ENCODE assay signal across 8 mouse cellular contexts in genomic region chr16:45407645-45408400, GRCm38 (mm10). TPM values are rescaled to one million over a fixed set of nuclear protein-coding genes. Genes with fewer than 3 reads are reported as not detected.
DNase-seq lines count a peak whose midpoint lies in the region; ATAC-seq and TF ChIP-seq lines count a peak whose summit lies in the region.

No protein-coding gene starts in this region.

- no peaks in the 10 kb centered on the region for H3K36me3 ChIP-seq in kidney, adult 2 months (ENCODE audit: control insufficient read depth, insufficient read depth, low read length)
- H3K36me3 ChIP-seq in hindbrain, postnatal 0 days (ENCODE audit: insufficient read depth, low read length): no peaks in the 10 kb centered on the region
- no peaks in the 10 kb centered on the region for H3K36me3 ChIP-seq in myocyte (ENCODE audit: control insufficient read depth, insufficient read depth)

- no peak for TF ChIP-seq CTCF in kidney, adult 2 months (conservative IDR thresholded peaks at IDR 0.05; ENCODE audit: insufficient read depth, insufficient read length, low read depth, low read length)
- no peak for TF ChIP-seq CTCF in cortical plate, adult 2 months (IDR thresholded peaks at IDR 0.05; ENCODE audit: extremely low read depth, insufficient read depth, low read length)
- no peak for TF ChIP-seq CTCF in hindbrain, postnatal 0 days (IDR thresholded peaks at IDR 0.05; ENCODE audit: low read depth)

- H3K27me3 ChIP-seq in kidney, adult 2 months (replicated peaks; ENCODE audit: control insufficient read depth, insufficient read depth, low read length): no peaks in the 10 kb centered on the region
- no peaks in the 10 kb centered on the region for H3K27me3 ChIP-seq in hindbrain, postnatal 0 days (ENCODE audit: insufficient read depth, low read length)
- no peaks in the 10 kb centered on the region for H3K27me3 ChIP-seq in myocyte (ENCODE audit: control insufficient read depth, insufficient read depth, insufficient read length)

- no peaks in the 10 kb centered on the region for H3K4me1 ChIP-seq in kidney, adult 2 months (ENCODE audit: control insufficient read depth, insufficient read depth, low read length)
- H3K4me1 ChIP-seq in cortical plate, adult 2 months (ENCODE audit: control insufficient read depth, insufficient read depth, low read length): peaks cover 2% of the 10 kb centered on the region
- H3K4me1 ChIP-seq in hindbrain, postnatal 0 days (ENCODE audit: insufficient read depth, low read length): no peaks in the 10 kb centered on the region

- peak overlapping the region; percentile 64 for H3K4me2 ChIP-seq in hindbrain, postnatal 0 days (ENCODE audit: low read depth, low read length)
- H3K4me2 ChIP-seq in myocyte (ENCODE audit: low read depth): peak overlapping the region; percentile 73

- ATAC-seq in hindbrain, postnatal 0 days: no peak

- H3K9me3 ChIP-seq in hindbrain, postnatal 0 days (ENCODE audit: low read length): no peaks in the 10 kb centered on the region

- peak overlapping the region; percentile 20 for H3ac ChIP-seq in myocyte (ENCODE audit: control insufficient read depth, insufficient read length)

- peaks cover 42% of the 10 kb centered on the region for H3K79me2 ChIP-seq in myocyte (ENCODE audit: control insufficient read depth, insufficient read depth)

- DNase-seq in kidney, adult 2 months: no peak
- no peak for DNase-seq in kidney, postnatal 4 days
- DNase-seq in hindbrain, postnatal 0 days (ENCODE audit: low spot score): peak; percentile 52
- no peak for DNase-seq in layer of hippocampus, postnatal 36 days
- no peak for DNase-seq in embryo, embryonic 10.5 days (ENCODE audit: low spot score)
- DNase-seq in spleen, postnatal 14 days (ENCODE audit: low spot score in 2 of 2): no peak

- no peak for TF ChIP-seq POLR2A in kidney, adult 2 months (IDR thresholded peaks at IDR 0.05; ENCODE audit: low read depth, low read length)
- TF ChIP-seq POLR2A in cortical plate, adult 2 months (IDR thresholded peaks at IDR 0.05; ENCODE audit: extremely low read depth, insufficient read depth, low read length): no peak
- TF ChIP-seq POLR2A in myocyte (IDR thresholded peaks at IDR 0.05; ENCODE audit: insufficient read length, low read depth): no peak

- peak overlapping the region; percentile 53 for H3K27ac ChIP-seq in kidney, adult 2 months (ENCODE audit: insufficient read depth, low read depth, low read length)
- H3K27ac ChIP-seq in cortical plate, adult 2 months (ENCODE audit: insufficient read depth, low read length): peak overlapping the region; percentile 85
- peak overlapping the region; percentile 98 for H3K27ac ChIP-seq in hindbrain, postnatal 0 days

- H3K9ac ChIP-seq in hindbrain, postnatal 0 days (replicated peaks; ENCODE audit: low read length): peak overlapping the region; percentile 90

- 23% methylated on average over 9 of the region's 9 CpGs for WGBS in kidney, adult 2 months
- WGBS in hindbrain, postnatal 0 days: 18% methylated on average over 9 of the region's 9 CpGs

- peak overlapping the region; percentile 79 for H3K4me3 ChIP-seq in kidney, adult 2 months (ENCODE audit: insufficient read depth, low read depth, low read length)
- peak overlapping the region; percentile 85 for H3K4me3 ChIP-seq in cortical plate, adult 2 months (ENCODE audit: insufficient read depth, low read length)
- H3K4me3 ChIP-seq in hindbrain, postnatal 0 days (ENCODE audit: low read length): peak overlapping the region; percentile 81
- peak overlapping the region; percentile 63 for H3K4me3 ChIP-seq in myocyte

TF ChIP-seq in myocyte, 11 proteins besides CTCF, POLR2A, EP300 and RAD21:
- TF ChIP-seq MYOD1 (IDR thresholded peaks at IDR 0.05; ENCODE audit: control insufficient read depth in 1 of 3, insufficient read length in 2 of 3, low read depth in 2 of 3): no peak
- no peak for TF ChIP-seq REST (IDR thresholded peaks at IDR 0.05; ENCODE audit: insufficient read depth, insufficient read length)
- TF ChIP-seq MYOG (IDR thresholded peaks at IDR 0.05; ENCODE audit: control insufficient read depth in 1 of 3, insufficient read depth in 1 of 3, insufficient read length in 2 of 3, low read depth in 2 of 3): no peak
- no peak for TF ChIP-seq E2F4 (IDR thresholded peaks at IDR 0.05; ENCODE audit: insufficient read depth)
- no peak for TF ChIP-seq TCF3 (IDR thresholded peaks at IDR 0.05; ENCODE audit: insufficient read length, low read depth)
- TF ChIP-seq TCF12 (IDR thresholded peaks at IDR 0.05; ENCODE audit: insufficient read depth, poor library complexity, severe bottlenecking): no peak

RNA-seq across cellular contexts. Expression of gene Cd200, which starts 1.0 kb away (rescaled TPM):
- 54.5 and 72.9 TPM in 2 replicates for polyA plus RNA-seq in kidney, adult 2 months (2012; rRNA removed)
- polyA plus RNA-seq in cortical plate, adult 2 months (2012; rRNA removed): 101 and 102 TPM in 2 replicates
- total RNA-seq in hindbrain, postnatal 0 days (2014; rRNA removed): 210 and 300 TPM in 2 replicates
- 354 and 385 TPM in 2 replicates for polyA plus RNA-seq in hindbrain, postnatal 0 days (2015; fragmentation: Nextera tagmentation; extraction: Ambion mirVana)
- 40.3 TPM for polyA plus RNA-seq in myocyte (2012; fragmentation: generic; extraction: Trizol)
- total RNA-seq in layer of hippocampus, postnatal 36 days (2021): 10 to 100 TPM; 75.4 TPM
